Mouse (Mus musculus): ENCODE measurements around the gene Ralgapa1.

DNA sequence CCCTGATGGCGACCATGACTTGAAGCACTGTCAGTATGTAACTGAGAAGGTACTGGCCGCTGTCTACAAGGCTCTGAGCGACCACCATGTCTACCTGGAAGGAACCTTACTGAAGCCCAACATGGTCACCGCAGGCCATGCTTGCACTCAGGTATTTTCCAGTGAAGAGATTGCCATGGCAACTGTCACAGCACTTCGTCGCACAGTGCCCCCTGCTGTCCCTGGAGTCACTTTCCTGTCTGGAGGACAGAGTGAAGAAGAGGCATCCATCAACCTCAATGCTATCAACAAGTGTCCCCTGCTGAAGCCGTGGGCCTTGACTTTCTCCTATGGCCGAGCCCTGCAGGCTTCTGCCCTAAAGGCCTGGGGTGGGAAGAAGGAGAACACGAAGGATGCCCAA is 255.1 kb downstream of the Ralgapa1 start:
- TF ChIP-seq CTCF (IDR thresholded peaks at IDR 0.05; ENCODE audit: borderline replicate concordance, extremely low read depth, insufficient read depth, insufficient read length) (no peak), POLR2A (IDR thresholded peaks at IDR 0.05; ENCODE audit: borderline replicate concordance, extremely low read depth, insufficient read depth, insufficient read length, poor library complexity, severe bottlenecking) (no peak)

Measured in brain, embryonic 14.5 days (tissue).